Mouse (Mus musculus) MEL (cell line): Measurements from ENCODE around the gene Pla2g3. TPM values are rescaled to one million over a fixed set of nuclear protein-coding genes. Genes with fewer than 3 reads are reported as not detected.

Experiments
- DNase-seq: peaks from one replicate; pipeline ENCODE4 v3.0.0; 2011; ENCODE audit warnings: low read depth, low spot score
- H3K27ac ChIP-seq: 2 replicates; pipeline ENCODE4 v1.5.1; 2012; ENCODE audit warnings: low read depth, mild to moderate bottlenecking, control low read depth, low read length, moderate library complexity; ENCODE audit not compliant: control insufficient read depth
- H3K27me3 ChIP-seq, 2 experiments: fragments of 150-350 bp in 1 of 2; sonication (generic) in 1 of 2; 2 replicates each; pipeline ENCODE4 v1.6.1; 2012; ENCODE audit warnings: low read length in 2 of 2, mild to moderate bottlenecking in 2 of 2, improper control_type of control experiment in 1 of 2, moderate library complexity in 1 of 2; ENCODE audit not compliant: insufficient read depth in 2 of 2, control insufficient read depth in 1 of 2
- H3K36me3 ChIP-seq, 2 experiments: 2 replicates each; pipeline ENCODE4 v1.6.1; 2012 to 2014; ENCODE audit warnings: low read length in 2 of 2, improper control_type of control experiment in 1 of 2, inconsistent platforms in 1 of 2, mild to moderate bottlenecking in 1 of 2; ENCODE audit not compliant: insufficient read depth in 2 of 2, control insufficient read depth in 1 of 2
- H3K4me1 ChIP-seq, 2 experiments: fragments of 150-350 bp in 1 of 2; sonication (generic) in 1 of 2; 2 replicates each; pipeline ENCODE4 v1.6.1; 2012; ENCODE audit warnings: low read length in 2 of 2, improper control_type of control experiment in 1 of 2, mild to moderate bottlenecking in 1 of 2; ENCODE audit not compliant: insufficient read depth in 2 of 2, control insufficient read depth in 1 of 2
- H3K4me3 ChIP-seq, 2 experiments: fragments of 150-350 bp in 1 of 2; sonication (generic) in 1 of 2; 2 replicates each; pipeline ENCODE4 v1.5.1; 2012; ENCODE audit warnings: low read depth in 2 of 2, low read length in 2 of 2, mild to moderate bottlenecking in 2 of 2, moderate library complexity in 2 of 2, control low read depth in 1 of 2, improper control_type of control experiment in 1 of 2; ENCODE audit not compliant: control insufficient read depth in 1 of 2, insufficient read depth in 1 of 2
- H3K79me2 ChIP-seq: 2 replicates; pipeline ENCODE4 v1.6.1; 2012; ENCODE audit warnings: mild to moderate bottlenecking, low read length, moderate library complexity; ENCODE audit not compliant: control insufficient read depth, poor library complexity, insufficient read depth
- H3K9ac ChIP-seq: 2 replicates; pipeline ENCODE4 v1.6.1; 2012; ENCODE audit warnings: low read depth, mild to moderate bottlenecking, control low read depth, low read length, moderate library complexity; ENCODE audit not compliant: control insufficient read depth, poor library complexity, severe bottlenecking
- H3K9me3 ChIP-seq: fragments of 150-350 bp; sonication (generic); replicated peaks from 2 replicates; pipeline ENCODE4 v1.6.1; 2012; ENCODE audit warnings: mild to moderate bottlenecking, low read length, improper control_type of control experiment, moderate library complexity; ENCODE audit not compliant: insufficient read depth
- CHD1 ChIP-seq: IDR thresholded peaks from 2 replicates; pipeline ENCODE4 v1.6.1; 2012; ENCODE audit warnings: low read depth, mild to moderate bottlenecking, inconsistent platforms, low read length, improper control_type of control experiment
- CTCF ChIP-seq, 3 experiments: IDR thresholded peaks in 2 of 3; conservative IDR thresholded peaks in 1 of 3; 2 replicates each; pipeline ENCODE4 v1.5.1; 2011 to 2012; ENCODE audit warnings: low read length in 3 of 3, low read depth in 2 of 3, mild to moderate bottlenecking in 2 of 3, improper control_type of control experiment in 1 of 3, inconsistent platforms in 1 of 3, mixed read lengths in 1 of 3, moderate library complexity in 1 of 3; ENCODE audit not compliant: control insufficient read depth in 1 of 3, insufficient read depth in 1 of 3, poor library complexity in 1 of 3, severe bottlenecking in 1 of 3
- E2F4 ChIP-seq: IDR thresholded peaks from 2 replicates; pipeline ENCODE4 v1.6.1; 2011; ENCODE audit warnings: low read depth, low read length, improper control_type of control experiment, borderline replicate concordance
- ELF1 ChIP-seq: IDR thresholded peaks from 2 replicates; pipeline ENCODE4 v1.6.1; 2014; ENCODE audit warnings: low read depth, mild to moderate bottlenecking, inconsistent platforms, low read length, improper control_type of control experiment, moderate library complexity
- EP300 ChIP-seq, 2 experiments: IDR thresholded peaks; 2 replicates each; pipeline ENCODE4 v1.6.1; 2011; ENCODE audit warnings: improper control_type of control experiment in 2 of 2, low read length in 2 of 2, low read depth in 1 of 2, mild to moderate bottlenecking in 1 of 2
- ETS1 ChIP-seq: IDR thresholded peaks from 2 replicates; pipeline ENCODE4 v1.6.1; 2012; ENCODE audit warnings: low read depth, mild to moderate bottlenecking, inconsistent platforms, low read length, improper control_type of control experiment, moderate library complexity
- GABPA ChIP-seq: IDR thresholded peaks from 2 replicates; pipeline ENCODE4 v1.6.1; 2012; ENCODE audit warnings: low read depth, mild to moderate bottlenecking, inconsistent platforms, low read length, improper control_type of control experiment, moderate library complexity
- GATA1 ChIP-seq: IDR thresholded peaks from 2 replicates; pipeline ENCODE4 v1.6.1; 2011; ENCODE audit warnings: low read depth, low read length, improper control_type of control experiment
- HCFC1 ChIP-seq: IDR thresholded peaks from 2 replicates; pipeline ENCODE4 v1.6.1; 2012; ENCODE audit warnings: low read depth, mild to moderate bottlenecking, inconsistent platforms, low read length, improper control_type of control experiment, moderate library complexity
- JUND ChIP-seq: IDR thresholded peaks from 2 replicates; pipeline ENCODE4 v1.6.1; 2011; ENCODE audit warnings: low read depth, mild to moderate bottlenecking, improper control_type of control experiment, low read length
- KAT2A ChIP-seq: conservative IDR thresholded peaks from 2 replicates; pipeline ENCODE4 v1.6.1; 2012; ENCODE audit warnings: low read depth, low read length, improper control_type of control experiment, inconsistent platforms
- MAZ ChIP-seq: IDR thresholded peaks from 2 replicates; pipeline ENCODE4 v1.6.1; 2012; ENCODE audit warnings: low read depth, mild to moderate bottlenecking, inconsistent platforms, low read length, improper control_type of control experiment
- MXI1 ChIP-seq: IDR thresholded peaks from 2 replicates; pipeline ENCODE4 v1.6.1; 2011; ENCODE audit warnings: mild to moderate bottlenecking, low read depth, low read length, improper control_type of control experiment
- MYB ChIP-seq: IDR thresholded peaks from 2 replicates; pipeline ENCODE4 v1.6.1; 2011; ENCODE audit warnings: mild to moderate bottlenecking, low read depth, low read length, improper control_type of control experiment
- NRF1 ChIP-seq: IDR thresholded peaks from 2 replicates; pipeline ENCODE4 v1.6.1; 2014; ENCODE audit warnings: low read depth, mild to moderate bottlenecking, inconsistent platforms, low read length, improper control_type of control experiment, moderate library complexity; ENCODE audit not compliant: poor library complexity, insufficient read depth, severe bottlenecking
- POLR2A ChIP-seq, 2 experiments: IDR thresholded peaks; 2 replicates each; pipeline ENCODE4 v1.6.1; 2011 to 2012; ENCODE audit warnings: low read length in 2 of 2, mild to moderate bottlenecking in 2 of 2, control low read depth in 1 of 2, improper control_type of control experiment in 1 of 2, low read depth in 1 of 2, moderate library complexity in 1 of 2; ENCODE audit not compliant: control insufficient read depth in 1 of 2, insufficient read depth in 1 of 2, poor library complexity in 1 of 2
- POLR2AphosphoS2 ChIP-seq: IDR thresholded peaks from 2 replicates; pipeline ENCODE4 v1.6.1; 2011; ENCODE audit warnings: low read length, improper control_type of control experiment
- RCOR1 ChIP-seq: IDR thresholded peaks from 2 replicates; pipeline ENCODE4 v1.6.1; 2012; ENCODE audit warnings: low read depth, mild to moderate bottlenecking, inconsistent platforms, low read length, improper control_type of control experiment
- TBP ChIP-seq: IDR thresholded peaks from 2 replicates; pipeline ENCODE4 v1.8.0; 2011; ENCODE audit warnings: low read depth, low read length, improper control_type of control experiment
- ZNF384 ChIP-seq: IDR thresholded peaks from 2 replicates; pipeline ENCODE4 v1.6.1; 2012; ENCODE audit warnings: low read depth, mild to moderate bottlenecking, inconsistent platforms, low read length, improper control_type of control experiment
- polyA plus RNA-seq, 2 experiments: library from polyadenylated mRNA; stranded (reverse) in 1 of 2; unstranded in 1 of 2; fragments of >175 nt in 1 of 2; fragments of >200 nt in 1 of 2; gene quantifications; 2 replicates each; pipeline versions ENCODE4 v1.2.1 to v1.2.4; 2012; ENCODE audit warnings: low replicate concordance in 2 of 2, low read depth in 1 of 2; ENCODE audit not compliant: insufficient read length in 2 of 2, insufficient read depth in 1 of 2, missing spikeins in 1 of 2
- total RNA-seq: library from RNA; depleted of rRNA; stranded (reverse); fragments of 300-350 nt; gene quantifications from 2 replicates; pipeline ENCODE4 v1.2.3, GENCODE M21; 2012; rRNA removed

Pla2g3 gene
- total RNA-seq: 0.15 and 0.29 TPM in 2 replicates
- under 1 TPM in 1 of 2 experiments, not detected in 1; 0.39 TPM for polyA plus RNA-seq

DNA sequence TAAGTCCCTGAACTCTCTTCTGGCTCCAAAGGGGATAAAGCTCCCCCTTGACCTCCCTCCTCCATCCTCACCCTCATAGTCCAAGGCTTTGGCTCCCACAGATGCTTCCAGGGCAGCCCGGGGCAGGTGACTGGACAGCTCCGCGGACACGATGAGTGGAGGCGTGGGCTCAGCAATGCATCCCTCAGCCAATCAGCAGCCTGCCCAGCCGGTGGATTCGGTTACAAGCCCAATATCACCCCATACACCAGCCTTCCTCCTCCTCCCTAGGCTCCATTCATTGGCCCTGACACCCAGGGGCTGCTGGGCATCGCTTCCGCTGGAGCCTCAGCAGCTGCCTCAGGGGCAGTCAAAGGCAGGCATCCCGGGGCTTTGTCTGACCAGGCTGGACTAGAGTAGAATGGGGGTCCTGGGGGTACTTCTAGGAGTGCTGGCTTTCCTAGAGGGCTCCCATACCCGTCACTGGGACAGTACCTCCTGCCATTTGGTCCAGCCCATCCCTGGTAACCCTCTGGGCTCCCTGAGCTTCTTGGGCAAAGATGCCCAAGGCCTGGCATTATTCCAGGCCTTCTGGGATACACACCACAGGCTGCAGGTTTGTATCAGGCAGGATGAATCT, at the start of gene Pla2g3:
Pla2g3 (plus strand) TSS at position 333 of the 619 bp plus-strand sequence.
- DNase-seq: peak; percentile 58
- H3K9ac ChIP-seq: no peak within 1 kb of the TSS
- TF ChIP-seq HCFC1 (no peak), CTCF (IDR thresholded peaks at IDR 0.05 in 2 of 3, conservative IDR thresholded peaks at IDR 0.05 in 1 of 3; ENCODE audit: control insufficient read depth in 1 of 3, insufficient read depth in 1 of 3, low read depth in 2 of 3, low read length in 3 of 3, poor library complexity in 1 of 3, severe bottlenecking in 1 of 3) (no peak), MXI1 (no peak), ETS1 (no peak), E2F4 (no peak), JUND (no peak), MYB (no peak), TBP (no peak), RCOR1 (no peak), NRF1 (no peak), ZNF384 (no peak), POLR2A (IDR thresholded peaks at IDR 0.05; ENCODE audit: control insufficient read depth in 1 of 2, insufficient read depth in 1 of 2, low read depth in 1 of 2, low read length in 2 of 2, poor library complexity in 1 of 2) (no peak), KAT2A (no peak), GATA1 (no peak), MAZ (no peak), EP300 (IDR thresholded peaks at IDR 0.05; ENCODE audit: low read depth in 1 of 2, low read length in 2 of 2) (no peak), POLR2AphosphoS2 (no peak), CHD1 (no peak), ELF1 (no peak), GABPA (no peak)
- TF ChIP-seq, all 39 proteins: peak for 0
- H3K79me2 ChIP-seq: no peaks in the 10 kb centered on the region
- H3K4me1 ChIP-seq: peaks cover 2 to 21% of the 10 kb centered on the region in 2 experiments
- no peaks in the 10 kb centered on the region for H3K9me3 ChIP-seq
- no peak within 1 kb of the TSS for H3K27ac ChIP-seq
- peaks cover 0 to 3% of the 10 kb centered on the region in 2 experiments; a peak in 1 of 4 replicates for H3K27me3 ChIP-seq
- peak within 1 kb of the TSS in 1 of 2 experiments; percentile 20; a peak in 1 of 4 replicates for H3K4me3 ChIP-seq
- 0 out of 4 replicates have a peak, but pooled peaks cover 0 to 4% of the 10 kb centered on the region in 2 experiments for H3K36me3 ChIP-seq
